9 mouse cellular contexts compared by ENCODE assay signal in the genomic region with DNA sequence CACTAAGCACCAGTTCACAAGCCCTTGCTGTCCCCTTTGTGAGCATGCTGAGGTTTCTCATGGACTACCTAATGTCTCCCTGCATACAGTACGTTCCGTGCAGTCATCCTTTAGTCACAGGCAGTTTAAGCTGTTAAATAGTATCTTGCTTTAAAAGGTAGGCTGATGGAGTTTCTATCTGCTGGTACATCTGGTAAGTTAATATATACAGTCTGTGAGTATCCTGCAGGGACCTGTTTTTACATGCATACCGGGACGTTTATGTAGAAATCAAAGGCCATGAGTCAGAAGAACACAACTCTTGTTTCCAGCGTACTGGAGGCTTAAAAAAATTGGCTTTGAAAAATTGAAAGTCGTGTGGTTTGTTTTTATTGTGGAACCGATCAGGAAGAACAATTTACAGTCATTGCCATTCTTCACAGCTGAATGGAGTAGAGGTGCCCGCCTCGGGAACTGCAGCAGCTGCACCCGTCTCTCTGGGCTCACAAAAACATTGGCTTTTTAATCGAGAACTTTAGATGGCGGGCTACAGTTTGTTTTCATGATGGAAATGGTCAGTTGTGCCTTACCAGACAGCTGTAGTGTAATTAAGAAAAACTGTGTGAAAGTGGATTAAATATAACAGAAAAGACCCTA.
DNase-seq lines count a peak whose midpoint lies in the region; ATAC-seq lines count a peak whose summit lies in the region.
"Had no signal": no experiment of that assay in that cellular context is flagged by ENCODE, and none has a peak within 500 bp of the region (broad histone marks: within the 10 kb centered on the region; RNA-seq: fewer than 3 reads in every experiment).

No protein-coding gene starts in this region.

- H3K36me3 ChIP-seq in forebrain, embryonic 12.5 days (replicated peaks) = no peaks in the 10 kb centered on the region
- no peaks in the 10 kb centered on the region for H3K36me3 ChIP-seq in limb, embryonic 15.5 days
- no peaks in the 10 kb centered on the region for H3K36me3 ChIP-seq in intestine, embryonic 16.5 days (ENCODE audit: control insufficient read depth, insufficient read depth, low read length)

- H3K27me3 ChIP-seq in forebrain, embryonic 12.5 days = no peaks in the 10 kb centered on the region
- no peaks in the 10 kb centered on the region for H3K27me3 ChIP-seq in limb, embryonic 15.5 days
- no peaks in the 10 kb centered on the region for H3K27me3 ChIP-seq in intestine, embryonic 16.5 days (replicated peaks; ENCODE audit: control insufficient read depth, insufficient read depth, low read length)

- peak overlapping the region; percentile 19 for H3K4me2 ChIP-seq in forebrain, embryonic 12.5 days
- H3K4me2 ChIP-seq in limb, embryonic 15.5 days = peak overlapping the region; percentile 31
- H3K4me2 ChIP-seq in intestine, embryonic 16.5 days (ENCODE audit: low read depth, low read length) = no peak overlapping the region

- H3K4me3 ChIP-seq in forebrain, embryonic 12.5 days (replicated peaks) = no peak overlapping the region
- H3K4me3 ChIP-seq in limb, embryonic 15.5 days = peak overlapping the region; percentile 12; the same call in 1 of the 2 replicates
- H3K4me3 ChIP-seq in intestine, embryonic 16.5 days (ENCODE audit: low read length) = no peak overlapping the region

- DNase-seq in frontal cortex, postnatal 25 days (ENCODE audit: low spot score in 2 of 2) = no peak
- DNase-seq in 3T3-L1 (ENCODE audit: low read depth, low spot score) = peak; percentile 74
- no peak for DNase-seq in lung, postnatal 36 days
- DNase-seq: cerebellum, adult 11-12 months had no signal

- peak overlapping the region; percentile 56; the same call in 1 of the 2 replicates for H3K27ac ChIP-seq in forebrain, embryonic 12.5 days
- H3K27ac ChIP-seq in limb, embryonic 15.5 days = no peak overlapping the region; the same call in 1 of the 2 replicates
- no peak overlapping the region for H3K27ac ChIP-seq in intestine, embryonic 16.5 days (ENCODE audit: low read length)

- H3K4me1 ChIP-seq in forebrain, embryonic 12.5 days = peaks cover 22% of the 10 kb centered on the region
- peaks cover 17% of the 10 kb centered on the region for H3K4me1 ChIP-seq in limb, embryonic 15.5 days
- 0 out of 2 replicates have a peak, but pooled peaks cover 6% of the 10 kb centered on the region for H3K4me1 ChIP-seq in intestine, embryonic 16.5 days (ENCODE audit: control insufficient read depth, insufficient read depth, low read length)

- no peak overlapping the region for H3K9ac ChIP-seq in forebrain, embryonic 12.5 days
- no peak overlapping the region for H3K9ac ChIP-seq in limb, embryonic 15.5 days
- no peak overlapping the region for H3K9ac ChIP-seq in intestine, embryonic 16.5 days (ENCODE audit: low read depth, low read length)

- peak; percentile 18; the same call in 1 of the 2 replicates for ATAC-seq in frontal cortex, adult (ENCODE audit: low TSS enrichment)
- peak; percentile 78; the same call in 1 of the 2 replicates for ATAC-seq in forebrain, embryonic 12.5 days (ENCODE audit: low FRiP score)
- peak; percentile 52; the same call in 1 of the 2 replicates for ATAC-seq in limb, embryonic 15.5 days (ENCODE audit: insufficient number of reproducible peaks, low FRiP score, low TSS enrichment, low read depth)
- ATAC-seq in intestine, embryonic 16.5 days = no peak
- no peak for ATAC-seq in megakaryocyte-erythroid progenitor cell, adult 5-6 weeks (replicated peaks; ENCODE audit: low FRiP score, low TSS enrichment, poor library complexity, severe bottlenecking)

- no peaks in the 10 kb centered on the region for H3K9me3 ChIP-seq in forebrain, embryonic 12.5 days
- H3K9me3 ChIP-seq in limb, embryonic 15.5 days = no peaks in the 10 kb centered on the region
- no peaks in the 10 kb centered on the region for H3K9me3 ChIP-seq in intestine, embryonic 16.5 days (ENCODE audit: control insufficient read depth, low read length)

- 35% methylated on average over 12 of the region's 12 CpGs for WGBS in forebrain, embryonic 12.5 days
- WGBS in limb, embryonic 15.5 days = 12% methylated on average over 12 of the region's 12 CpGs
- WGBS in intestine, embryonic 16.5 days = 46% methylated on average over 12 of the region's 12 CpGs

Comparison
In these comparisons a context has a peak if more than half of its experiments do, and no peak if none do; other contexts are left out.
1. ATAC-seq: peak in frontal cortex, adult (single experiment), forebrain, embryonic 12.5 days (single experiment) and limb, embryonic 15.5 days (single experiment); none in intestine, embryonic 16.5 days (single experiment) and megakaryocyte-erythroid progenitor cell, adult 5-6 weeks (single experiment).